Mouse (Mus musculus): Measurements from ENCODE around the gene Camsap3.
"Not testable (repeated sequence)": the region's sequence is repeated elsewhere in the genome, so short reads cannot be mapped to it uniquely, and the experiment has no call there.

Gene Camsap3

GRCm38 (mm10) chr8:3586993-3587390 is at the start of gene Camsap3:
Camsap3 (plus strand) TSS chr8:3587293.
- DNase-seq (ENCODE audit: low spot score) = no peak

DNA sequence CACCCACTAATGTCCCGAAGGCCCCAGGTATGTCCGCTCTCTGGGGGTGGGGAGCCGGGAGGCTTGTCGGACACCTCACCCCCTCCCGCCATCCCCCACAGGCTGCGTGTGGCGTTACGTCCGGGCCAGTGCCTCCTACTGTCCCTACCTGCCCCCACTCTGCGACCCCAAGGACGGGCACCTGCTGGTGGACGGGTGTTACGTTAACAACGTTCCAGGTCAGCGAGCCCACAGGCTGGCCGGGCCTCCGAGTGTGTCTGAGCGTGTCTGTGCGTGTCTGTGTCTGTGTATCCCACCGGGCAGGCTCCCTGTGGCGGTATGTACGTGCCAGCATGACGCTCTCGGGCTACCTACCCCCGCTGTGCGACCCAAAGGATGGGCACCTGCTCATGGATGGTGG is 49.4 kb upstream of the Camsap3 start:
- no peak for DNase-seq (ENCODE audit: low spot score)

DNA sequence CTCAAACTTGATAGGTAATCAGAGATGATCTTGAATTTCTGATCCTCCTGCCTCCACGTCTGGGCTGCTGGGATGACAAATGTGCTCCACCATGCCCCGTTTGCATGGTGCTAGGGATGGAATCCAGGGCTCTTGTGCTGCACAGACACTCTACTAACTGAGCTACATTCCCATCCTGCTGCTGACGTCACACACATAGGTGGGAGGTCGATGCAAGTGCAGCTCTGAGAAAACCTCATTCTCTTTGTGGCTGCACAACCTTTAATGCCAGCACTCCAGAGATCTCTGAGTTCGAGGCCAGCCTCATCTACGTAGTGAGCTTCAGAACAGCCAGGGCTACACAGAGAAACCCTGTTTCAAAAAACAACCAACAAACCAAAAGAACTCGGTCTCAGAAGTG is 47.9 kb upstream of the Camsap3 start:
- no peak for DNase-seq (ENCODE audit: low spot score)

- DNase-seq (ENCODE audit: low spot score) = no peak
Observed at GRCm38 (mm10) chr8:3540076-3540475, 47.0 kb upstream of the Camsap3 start.

GRCm38 (mm10) chr8:3546511-3546910 is 40.6 kb upstream of the Camsap3 start:
- DNase-seq (ENCODE audit: low spot score) = no peak

- DNase-seq (ENCODE audit: low spot score) = no peak
Observed at GRCm38 (mm10) chr8:3552240-3552639, 34.9 kb upstream of the Camsap3 start.

DNA sequence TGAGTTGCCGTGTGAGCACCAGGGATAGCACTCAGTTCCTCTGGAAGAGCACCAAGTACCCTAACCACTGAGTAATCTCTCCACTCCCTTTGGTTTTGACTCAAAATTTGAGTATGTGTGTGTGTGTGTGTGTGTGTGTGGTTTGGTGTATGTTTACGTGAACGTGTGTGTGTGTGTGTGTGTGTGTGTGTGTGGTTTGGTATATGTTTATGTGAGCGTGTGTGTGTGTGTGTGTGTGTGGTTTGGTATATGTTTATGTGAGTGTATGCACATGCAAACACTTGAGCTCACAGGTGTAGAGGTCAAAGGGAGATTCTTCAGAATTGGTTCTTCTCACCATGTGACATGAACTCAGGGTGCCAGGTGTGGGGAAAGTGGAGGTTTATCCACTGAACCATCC is 31.0 kb upstream of the Camsap3 start:
- peak; percentile 24 for DNase-seq (ENCODE audit: low spot score)

DNA sequence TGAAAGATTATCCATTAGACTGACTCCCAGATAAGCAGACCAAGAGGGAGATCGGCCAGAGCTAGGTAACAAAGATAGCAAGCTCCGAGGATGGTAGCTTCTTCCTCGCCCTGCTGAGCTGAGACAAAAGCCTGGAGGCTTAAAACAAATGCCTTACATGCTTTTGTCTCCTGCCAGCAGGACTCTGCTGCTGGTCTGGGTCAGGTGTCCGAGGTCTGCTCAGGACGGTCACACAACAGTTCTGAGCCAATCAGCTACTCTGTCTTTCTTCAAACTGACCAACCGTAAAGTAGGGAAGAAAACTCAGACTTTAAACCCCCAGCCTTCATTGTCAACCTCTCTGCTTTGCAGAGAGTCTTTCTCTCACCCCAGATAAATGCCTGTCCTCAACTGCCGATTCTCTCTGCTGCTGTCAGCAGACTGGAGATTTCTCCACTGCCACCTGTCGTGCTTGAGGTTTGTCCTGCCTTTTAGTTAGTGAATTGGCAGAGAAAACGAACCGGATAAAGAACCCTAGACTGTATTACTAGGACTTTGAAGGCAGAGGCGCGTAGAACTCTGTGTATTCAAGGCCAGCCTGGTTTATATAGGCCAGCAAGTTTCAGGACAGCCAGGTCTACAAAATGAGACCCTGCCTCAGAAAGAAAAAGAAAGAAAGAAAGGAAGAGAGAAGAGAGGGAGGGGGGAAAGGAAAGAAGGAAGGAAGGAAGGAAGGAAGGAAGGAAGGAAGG is 19.3 kb upstream of the Camsap3 start, which contains the start of gene C330021F23Rik:
Gene C330021F23Rik (plus strand): TSS at position 350 of the 731 bp plus-strand sequence.
- peak; percentile 83 for DNase-seq (ENCODE audit: low spot score)

- DNase-seq (ENCODE audit: low spot score) = peak; percentile 24
Observed at GRCm38 (mm10) chr8:3568378-3568777, 18.7 kb upstream of the Camsap3 start.

- no peak for DNase-seq (ENCODE audit: low spot score)
Observed at GRCm38 (mm10) chr8:3569784-3570183, 17.3 kb upstream of the Camsap3 start.

DNA sequence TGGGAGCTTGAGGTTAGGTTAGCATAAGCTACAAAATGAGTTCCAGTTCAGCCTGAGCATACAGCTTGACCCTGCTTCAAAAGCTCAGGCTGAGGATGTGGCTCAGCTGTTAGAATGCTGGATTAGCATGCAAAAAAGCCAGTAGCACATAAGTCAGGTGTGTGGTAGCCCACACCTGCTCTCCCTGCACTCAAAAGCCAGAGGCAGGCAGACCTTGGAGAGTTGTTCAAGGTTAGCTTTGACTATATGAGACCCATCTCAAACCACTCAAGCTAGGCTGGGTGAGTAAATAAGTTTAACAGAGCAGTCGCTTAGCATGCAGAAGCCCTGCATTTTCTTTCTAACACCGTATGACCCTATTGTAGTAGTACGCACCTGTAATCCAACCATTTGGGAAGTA is 12.5 kb upstream of the Camsap3 start:
- no peak for DNase-seq (ENCODE audit: low spot score)

DNA sequence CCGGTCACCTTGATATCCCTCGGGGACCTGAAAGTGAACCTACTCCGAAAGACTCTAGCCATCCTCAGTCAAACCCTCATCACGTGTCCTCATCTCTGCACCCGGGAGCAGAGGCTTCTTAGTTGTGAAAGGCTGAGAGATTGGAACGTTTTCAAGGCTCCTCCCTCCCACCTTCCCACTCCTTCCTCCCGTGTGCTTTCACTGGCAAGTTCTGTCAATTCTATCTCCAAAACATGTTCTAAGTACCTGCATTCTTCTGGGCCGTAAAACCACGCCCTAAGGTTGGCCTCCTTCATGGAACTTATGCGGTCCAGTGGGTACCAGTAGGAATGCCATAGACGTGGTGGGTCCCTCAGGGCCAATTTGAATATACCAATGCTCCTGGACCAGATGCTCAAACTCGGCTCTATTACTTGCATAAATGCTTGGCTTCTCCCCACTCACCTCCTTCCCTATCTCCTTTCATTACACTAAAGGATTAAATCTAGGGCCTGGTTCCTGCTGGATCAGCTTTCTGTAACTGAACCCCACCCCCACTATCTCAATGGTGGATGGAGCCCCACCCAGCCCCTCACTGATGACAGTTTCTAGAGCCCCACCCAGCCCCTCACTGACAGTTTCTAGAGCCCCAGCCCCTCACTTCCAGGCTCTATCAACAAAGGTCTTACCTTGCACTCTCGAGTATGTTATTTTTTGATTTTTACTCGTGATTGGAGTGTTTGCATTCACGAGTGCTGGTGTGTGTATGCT is 10.7 kb upstream of the Camsap3 start:
- DNase-seq (ENCODE audit: low spot score) = no peak

- no peak for DNase-seq (ENCODE audit: low spot score)
Observed at GRCm38 (mm10) chr8:3579390-3580364, 7.4 kb upstream of the Camsap3 start.

DNA sequence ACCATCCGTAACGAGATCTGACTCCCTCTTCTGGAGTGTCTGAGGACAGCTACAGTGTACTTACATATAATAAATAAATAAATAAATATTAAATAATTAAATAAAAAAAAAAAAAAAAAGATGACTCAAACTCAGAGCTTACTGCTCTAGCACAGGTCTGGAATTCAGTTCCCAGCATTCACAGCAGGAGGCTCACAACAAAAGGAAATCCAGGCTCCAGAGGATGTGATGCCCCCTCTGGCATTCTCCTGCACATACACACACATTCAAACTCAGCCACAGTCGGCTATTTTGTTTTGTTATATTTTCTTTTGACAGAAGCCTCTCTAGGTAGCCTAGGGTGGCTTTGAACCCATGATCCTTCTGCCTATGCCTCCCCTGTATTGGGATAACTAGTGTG is 5.1 kb upstream of the Camsap3 start:
- not testable (repeated sequence) for DNase-seq (ENCODE audit: low spot score)

DNA sequence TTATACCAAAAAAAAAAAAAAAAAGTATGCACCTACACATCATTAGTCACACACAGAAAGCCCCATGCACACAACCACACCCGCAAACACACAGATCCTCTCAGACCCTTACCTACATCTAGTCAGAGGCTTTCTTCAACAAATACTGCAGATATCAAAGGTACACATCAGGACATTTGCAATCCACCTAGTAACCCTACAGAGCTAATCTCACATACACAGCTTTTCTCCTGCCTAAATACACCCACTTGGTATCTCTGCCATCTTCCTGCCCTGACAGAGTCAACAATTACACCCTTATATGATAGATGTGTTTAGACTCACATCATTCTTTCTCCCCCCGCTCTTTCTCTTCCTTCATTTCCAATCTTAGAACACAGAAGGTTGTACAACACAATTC is 641 bp upstream of the Camsap3 start:
- no peak for DNase-seq (ENCODE audit: low spot score)

DNA sequence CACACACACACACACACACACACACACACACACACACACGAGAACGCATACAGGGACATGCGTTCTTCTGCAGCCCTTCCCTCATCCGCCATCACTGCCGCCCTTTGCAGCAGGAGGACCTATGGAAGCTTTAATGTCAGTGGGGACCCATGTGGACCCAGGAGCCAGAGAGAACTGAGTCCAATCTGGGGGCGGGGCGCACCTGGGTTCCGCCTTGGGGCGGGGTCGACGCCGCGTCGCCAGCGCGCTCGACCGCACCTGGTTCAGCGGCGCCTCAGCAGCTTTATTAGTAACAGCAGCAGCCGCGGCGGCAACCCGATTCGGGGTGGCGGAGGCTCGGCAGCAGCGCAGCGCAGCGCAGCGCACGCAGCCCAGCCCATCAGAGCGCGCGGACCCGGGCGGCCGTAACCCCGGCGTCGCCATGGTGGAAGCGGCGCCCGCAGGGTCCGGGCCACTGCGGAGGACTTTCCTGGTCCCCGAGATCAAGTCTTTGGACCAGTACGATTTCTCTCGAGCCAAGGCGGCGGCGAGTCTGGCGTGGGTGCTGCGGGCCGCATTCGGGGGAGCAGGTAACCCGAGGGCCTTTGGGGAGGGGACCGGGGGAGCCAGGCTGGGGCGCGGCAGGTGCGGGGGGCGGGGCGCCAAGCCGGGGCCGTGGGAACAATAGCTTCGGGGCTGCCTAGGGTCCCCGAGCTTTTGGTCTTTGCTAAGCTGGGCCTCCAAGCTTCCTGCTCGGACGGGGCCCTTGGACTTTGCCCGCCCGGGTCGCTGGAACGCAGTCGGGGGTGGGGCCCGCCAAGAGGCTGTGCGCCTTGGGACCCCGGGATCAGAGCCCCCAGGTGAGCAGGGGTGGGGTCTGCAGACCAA is 531 bp downstream of the Camsap3 start:
- DNase-seq (ENCODE audit: low spot score) = peak; percentile 78

GRCm38 (mm10) chr8:3588258-3588633 is 1.2 kb downstream of the Camsap3 start:
- DNase-seq (ENCODE audit: low spot score) = no peak

- DNase-seq (ENCODE audit: low spot score) = no peak
Observed at GRCm38 (mm10) chr8:3593470-3593869, 6.4 kb downstream of the Camsap3 start.

- no peak for DNase-seq (ENCODE audit: low spot score)
Observed at GRCm38 (mm10) chr8:3594466-3594865, 7.4 kb downstream of the Camsap3 start.

DNA sequence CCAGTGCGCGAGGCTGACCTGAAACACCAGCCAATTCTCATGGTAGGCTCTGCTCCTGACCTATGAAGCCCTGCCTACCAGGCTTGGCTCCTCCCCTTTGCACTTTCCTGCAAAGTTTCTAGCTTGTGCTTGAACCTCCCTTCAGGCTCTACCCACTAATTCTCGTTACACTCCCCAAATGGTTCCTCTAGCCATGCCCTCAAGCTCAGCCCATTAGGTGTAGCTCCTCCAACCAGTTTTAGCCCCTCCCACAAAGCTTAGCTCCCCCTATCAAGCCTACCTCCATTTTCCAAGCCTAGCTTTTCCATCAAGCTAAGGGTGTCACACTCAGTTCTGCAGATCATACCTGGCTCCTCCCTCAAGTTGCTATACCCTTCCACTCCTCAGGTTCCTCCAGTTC is 11.0 kb downstream of the Camsap3 start:
- DNase-seq (ENCODE audit: low spot score) = no peak

- no peak for DNase-seq (ENCODE audit: low spot score)
Observed at GRCm38 (mm10) chr8:3599219-3599618, 12.1 kb downstream of the Camsap3 start.

Measured in yolk sac, embryonic 10.5 days (tissue).